Mouse (Mus musculus) right cerebral cortex, postnatal 10 days (tissue): Measurements from ENCODE around the gene Rasgef1c.
A peak's percentile ranks its signal among the peaks of the same experiment; 100 is the strongest.

Experiments
- DNase-seq, 2 experiments: peaks; one replicate each; pipeline ENCODE4 v3.0.0; 2021; ENCODE audit warnings: low spot score in 2 of 2

Gene Rasgef1c

GRCm38 (mm10) chr11:49926183-49926582 is 24.5 kb downstream of the Rasgef1c start:
- DNase-seq = no peak

GRCm38 (mm10) chr11:49927169-49927568 is 25.5 kb downstream of the Rasgef1c start:
- no peak for DNase-seq

DNA sequence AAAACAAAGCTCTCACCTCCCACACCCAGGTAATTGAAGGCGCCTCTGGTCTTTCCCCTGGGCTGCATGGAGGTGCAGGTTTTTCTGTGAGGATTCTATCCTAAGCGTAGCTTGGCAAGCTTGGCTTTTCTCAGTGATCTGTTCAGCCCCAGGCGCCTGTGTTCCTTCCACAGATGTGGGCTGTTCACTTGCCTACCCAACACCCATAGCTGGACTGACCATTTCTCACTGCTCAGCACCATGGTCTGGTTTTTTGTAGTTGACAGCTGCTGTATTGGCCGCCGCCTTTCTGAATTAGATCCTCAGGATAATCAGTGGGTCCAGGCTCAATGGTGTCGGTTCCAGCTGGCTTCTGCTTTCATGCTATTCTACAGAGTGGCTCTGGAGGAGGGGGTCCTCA is 26.0 kb downstream of the Rasgef1c start:
- no peak for DNase-seq

DNA sequence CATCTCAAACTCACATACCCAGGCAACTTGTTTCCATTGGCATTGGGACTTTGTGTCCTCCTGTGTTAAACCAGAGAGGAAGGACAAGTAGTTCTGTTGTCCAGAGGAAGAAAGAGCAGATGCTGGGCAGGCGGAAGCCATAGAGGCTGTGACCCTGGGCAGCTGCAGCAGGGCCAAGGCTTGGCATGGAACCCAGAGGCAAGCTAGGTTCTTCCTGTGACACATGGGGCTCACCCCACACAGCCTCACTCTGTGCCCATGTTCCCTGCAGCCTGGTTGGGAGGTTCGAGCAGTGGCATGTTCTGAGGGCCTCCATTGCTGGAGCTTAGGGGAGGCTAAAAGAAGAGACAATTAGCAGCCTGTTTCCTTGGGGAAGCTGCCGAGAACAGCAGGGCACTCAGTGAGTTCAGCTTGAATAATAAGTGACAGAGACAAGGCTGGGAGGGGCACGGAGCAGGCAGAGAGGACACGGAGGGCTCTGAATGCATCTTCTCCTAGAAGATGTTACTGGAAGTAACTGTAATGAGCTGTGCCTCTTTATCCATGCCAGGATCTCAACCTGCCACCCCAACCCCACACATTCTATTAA is 29.5 kb downstream of the Rasgef1c start:
- DNase-seq = peak in 1 of 2 experiments; percentile 48

DNA sequence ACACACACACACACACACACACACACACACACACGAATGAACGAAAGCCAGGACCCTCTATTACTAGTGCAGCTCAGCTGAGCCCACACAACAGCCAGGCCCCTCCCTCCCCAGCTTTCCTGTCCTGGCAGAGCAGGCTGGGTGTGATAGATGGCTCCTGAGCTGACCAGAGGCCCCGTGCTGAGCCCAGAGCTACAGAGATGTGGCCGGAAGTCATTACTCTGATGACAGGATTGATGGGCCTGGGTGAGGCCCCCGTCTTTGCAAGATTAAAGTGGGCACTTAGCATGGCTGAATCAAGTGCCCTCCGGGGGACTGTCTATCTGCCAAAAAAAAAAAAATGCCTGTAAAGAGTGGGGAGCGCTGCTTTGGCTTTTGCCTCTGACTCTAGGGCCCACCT is 30.2 kb downstream of the Rasgef1c start:
- DNase-seq = no peak

DNA sequence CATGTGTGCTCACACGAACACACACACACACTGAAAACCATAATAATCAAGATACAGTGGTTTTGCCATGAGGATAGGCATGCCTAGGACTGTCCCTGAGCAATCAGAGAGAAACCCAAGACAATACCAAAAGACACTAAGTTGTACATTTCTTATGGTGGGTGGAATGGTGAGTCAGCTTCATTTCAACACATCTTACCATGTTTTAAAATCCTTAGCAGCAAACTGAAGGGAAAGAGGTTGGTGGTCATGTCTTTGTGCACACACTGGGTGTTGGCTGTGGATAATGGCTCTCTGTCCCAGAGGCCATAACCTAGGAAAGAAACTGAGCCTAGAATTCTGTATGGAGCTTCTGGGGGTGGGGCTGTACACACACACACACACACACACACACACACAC is 32.2 kb downstream of the Rasgef1c start:
- DNase-seq = no peak

DNA sequence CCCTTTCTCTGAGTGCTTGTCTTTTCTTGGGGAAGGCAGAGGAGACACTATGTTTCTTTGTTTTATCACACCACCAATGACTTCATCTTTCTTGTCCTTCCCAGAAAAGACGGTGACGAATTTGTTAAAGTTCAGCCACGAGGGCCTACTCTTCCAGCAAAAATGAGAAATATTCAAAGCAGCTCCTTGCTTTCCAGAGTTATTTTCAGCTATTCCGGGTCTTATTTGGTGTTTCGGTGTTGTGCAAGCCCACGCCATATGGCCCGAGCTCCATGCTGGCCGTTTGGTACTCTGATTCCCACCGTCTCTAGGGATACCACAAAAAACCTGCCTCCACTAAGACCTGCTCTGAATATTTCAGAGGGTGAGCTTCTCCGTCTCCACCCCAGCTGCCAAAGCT is 32.7 kb downstream of the Rasgef1c start:
- peak in 1 of 2 experiments; percentile 54 for DNase-seq

DNA sequence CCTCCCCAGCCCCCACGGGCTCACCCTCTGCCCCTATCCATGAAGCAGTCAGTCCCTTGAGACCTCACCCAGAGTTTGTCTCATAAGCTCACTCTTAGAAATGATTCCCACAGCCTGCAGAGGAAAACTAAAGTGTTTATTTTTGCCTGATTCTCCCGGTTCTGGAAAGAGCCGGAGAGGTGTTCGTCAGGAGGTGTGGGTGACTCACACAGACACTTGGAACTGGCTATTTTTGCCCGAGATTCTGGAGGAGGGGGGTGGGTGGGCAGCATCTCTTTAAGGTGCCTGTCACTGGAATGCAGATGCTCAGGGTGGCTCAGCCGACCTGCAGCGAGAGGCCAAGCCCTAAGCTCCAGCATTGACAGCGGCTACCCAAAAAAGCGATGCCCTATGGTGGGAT is 34.8 kb downstream of the Rasgef1c start:
- no peak for DNase-seq

- no peak for DNase-seq
Measured at GRCm38 (mm10) chr11:49937779-49938178, 36.1 kb downstream of the Rasgef1c start.

DNA sequence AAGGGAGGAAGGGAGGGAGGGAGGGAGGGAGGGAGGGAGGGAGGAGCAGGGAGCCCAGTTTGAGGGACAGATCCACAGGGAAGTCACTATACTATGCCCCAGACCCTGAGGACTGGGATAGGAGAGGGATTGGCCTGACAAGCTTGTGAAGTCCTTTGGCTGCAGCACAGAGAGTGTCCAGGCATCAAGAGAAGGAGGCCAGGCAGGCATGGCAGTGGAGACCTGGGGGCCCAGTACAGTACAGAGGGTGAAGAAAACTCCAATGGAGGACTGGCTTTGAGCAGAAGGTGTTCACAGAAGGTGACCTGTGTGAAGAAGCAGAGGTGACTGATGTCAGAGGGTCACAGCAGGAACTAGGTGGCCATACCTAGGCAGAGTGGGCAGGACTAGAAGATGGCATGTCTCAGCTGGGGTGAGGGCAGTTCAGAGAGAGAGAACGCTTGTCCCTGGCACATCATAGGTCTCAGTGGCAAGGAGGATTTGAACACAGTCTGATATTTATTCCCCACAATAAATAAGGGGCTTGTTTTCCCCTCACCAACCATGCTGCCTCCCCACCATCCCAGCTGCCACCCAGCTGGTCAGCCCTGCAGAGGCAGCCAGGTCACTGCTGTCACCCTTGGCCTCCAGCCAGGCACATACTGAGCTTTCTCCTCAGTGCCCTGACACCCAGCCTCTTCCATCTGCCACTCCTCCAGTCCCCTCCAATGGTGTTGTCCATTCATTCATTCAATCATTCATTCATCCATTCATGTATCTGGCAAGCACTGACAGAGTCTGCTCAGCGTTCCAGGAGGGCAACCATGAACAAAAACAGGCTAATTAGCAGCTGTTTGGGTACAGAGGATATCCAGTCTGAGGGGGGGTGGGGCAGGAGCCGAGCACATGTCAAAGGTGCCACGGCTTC is 36.9 kb downstream of the Rasgef1c start:
- DNase-seq = peak; percentile 81 to 85

GRCm38 (mm10) chr11:49942841-49943240 is 41.2 kb downstream of the Rasgef1c start:
- no peak for DNase-seq

- DNase-seq = no peak
Measured at GRCm38 (mm10) chr11:49943901-49944300, 42.3 kb downstream of the Rasgef1c start.

- no peak for DNase-seq
Measured at GRCm38 (mm10) chr11:49945726-49946125, 44.1 kb downstream of the Rasgef1c start.

DNA sequence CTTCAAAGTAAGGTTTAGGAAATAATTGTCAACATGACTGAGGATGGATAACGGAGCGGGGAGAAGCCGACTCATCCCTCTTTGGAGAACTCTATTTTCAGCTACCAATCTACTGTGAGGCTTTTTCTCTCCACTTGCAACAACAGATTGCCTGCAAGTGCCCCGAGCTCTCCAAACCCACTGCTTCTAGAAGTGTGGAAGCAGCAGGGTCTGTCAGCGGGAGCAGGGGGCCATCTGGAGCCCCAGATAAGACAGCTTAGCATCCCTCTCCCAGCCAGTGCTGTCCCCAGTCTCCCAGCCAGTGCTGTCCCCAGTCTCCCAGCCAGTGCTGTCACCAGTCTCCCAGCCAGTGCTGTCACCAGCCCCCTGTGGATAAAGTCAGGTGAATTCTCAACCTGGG is 48.2 kb downstream of the Rasgef1c start:
- peak; percentile 65 to 76 for DNase-seq

- DNase-seq = no peak
Measured at GRCm38 (mm10) chr11:49953616-49954015, 52.0 kb downstream of the Rasgef1c start.

DNA sequence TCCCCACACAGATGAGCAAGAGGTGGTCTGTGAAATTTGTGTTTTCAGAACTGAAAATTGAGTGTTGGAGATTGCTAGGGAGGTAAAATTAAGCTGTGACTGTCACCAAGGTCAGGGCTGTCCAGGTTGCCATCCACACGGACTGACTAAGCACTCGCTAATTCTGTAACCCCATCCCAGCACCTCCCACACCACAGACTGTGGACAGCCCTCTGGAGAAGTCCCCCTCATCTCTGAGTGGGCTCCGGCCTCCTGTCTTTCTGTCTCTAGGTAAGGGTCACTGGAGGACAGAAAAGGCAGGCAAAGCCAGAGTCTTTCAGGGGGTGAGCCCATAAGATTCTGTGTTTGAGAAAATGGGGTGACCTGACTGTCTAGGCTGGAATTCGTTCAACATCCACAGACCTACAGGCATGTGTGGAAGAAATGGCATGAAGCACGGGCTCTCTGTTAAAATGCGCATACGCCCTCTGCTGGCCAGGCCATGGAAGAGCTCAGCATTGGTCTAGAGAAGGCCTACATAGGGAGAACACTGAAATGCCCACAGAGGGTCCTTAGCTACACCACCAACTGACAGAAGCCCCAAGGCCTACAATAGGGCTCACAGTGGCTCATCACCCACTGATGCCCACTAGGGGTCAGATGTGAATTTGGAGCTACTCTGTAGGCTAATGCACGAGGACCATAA is 54.1 kb downstream of the Rasgef1c start:
- DNase-seq = peak; percentile 86 to 91

DNA sequence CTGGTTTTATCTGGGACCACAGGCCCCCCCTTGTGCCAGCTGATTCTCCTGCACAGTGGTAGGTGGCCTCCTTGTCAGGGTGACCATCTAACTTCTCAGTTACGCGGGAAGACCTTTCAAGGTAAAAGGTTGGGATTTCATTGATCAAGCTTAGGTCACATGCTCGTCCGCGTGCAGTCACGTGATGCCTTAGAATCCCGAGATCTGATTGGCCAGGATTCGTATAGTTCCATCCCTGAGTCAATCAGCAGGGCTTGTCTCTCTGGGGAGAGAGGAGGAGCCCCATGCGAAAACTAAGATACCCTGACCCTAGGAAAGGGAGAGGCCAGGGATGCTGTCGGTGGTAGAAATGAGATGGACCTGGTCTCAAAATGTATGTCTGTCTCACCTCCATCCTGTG is 56.4 kb downstream of the Rasgef1c start:
- DNase-seq = no peak

- DNase-seq = peak; percentile 64 to 85
Measured at GRCm38 (mm10) chr11:49961098-49961740, 59.6 kb downstream of the Rasgef1c start.

- DNase-seq = no peak
Measured at GRCm38 (mm10) chr11:49965320-49965719, 63.7 kb downstream of the Rasgef1c start.

- no peak for DNase-seq
Measured at GRCm38 (mm10) chr11:49969692-49970091, 68.1 kb downstream of the Rasgef1c start.

DNA sequence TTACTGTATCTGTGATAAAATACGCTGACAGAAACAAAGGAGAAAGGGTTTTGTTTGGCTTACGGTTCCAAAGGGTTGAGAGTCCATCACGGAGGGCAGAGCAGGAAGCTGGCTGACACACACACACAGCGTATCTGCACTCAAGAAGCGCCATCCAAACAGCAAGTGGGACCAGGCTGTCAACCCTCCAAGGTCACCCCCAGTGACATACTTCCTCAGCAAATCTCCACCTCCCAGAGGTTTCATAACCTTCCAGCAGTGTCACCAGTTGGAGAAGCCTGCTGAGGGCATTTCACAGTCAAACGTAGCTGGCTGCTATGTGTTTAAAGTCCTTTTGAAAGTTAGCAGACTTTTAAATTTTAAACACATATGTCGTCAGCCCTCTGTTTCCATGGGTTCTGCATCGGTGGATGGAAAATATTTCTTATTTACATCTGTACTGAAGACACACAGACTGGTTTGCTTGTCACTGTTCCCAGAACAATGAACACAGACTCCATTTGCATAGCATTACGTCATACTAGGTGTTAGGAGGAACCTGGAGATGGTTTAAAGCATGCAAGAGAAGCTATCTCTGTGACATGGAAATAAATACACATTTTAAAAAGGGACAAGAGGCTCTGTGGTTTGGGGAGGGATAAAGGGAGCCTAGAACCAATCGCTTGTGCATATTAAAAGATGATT is 72.2 kb downstream of the Rasgef1c start:
- no peak for DNase-seq

- no peak for DNase-seq
Measured at GRCm38 (mm10) chr11:49974675-49975074, 73.0 kb downstream of the Rasgef1c start.
